Mouse (Mus musculus) midbrain, embryonic 11.5 days (tissue): ENCODE results near the gene Nol3. TPM values are rescaled to one million over a fixed set of nuclear protein-coding genes. Genes with fewer than 3 reads are reported as not detected.

ENCODE experiments used
- ATAC-seq: fragments of 200-750 bp; cut with Nextera tagmentation; 2 replicates; pipeline ENCODE4 v1.8.0; 2017; ENCODE audit warnings: moderate TSS enrichment, moderate library complexity; ENCODE audit not compliant: low FRiP score
- DNase-seq: peaks from one replicate; pipeline ENCODE4 v3.0.0; 2015; ENCODE audit warnings: low spot score; ENCODE audit errors: missing footprints
- H3K27ac ChIP-seq: fragments of 300-500 bp; sonication (generic); 2 replicates; pipeline ENCODE4 v1.5.1; 2014; ENCODE audit warnings: low read depth, low read length
- H3K27me3 ChIP-seq: fragments of 300-500 bp; sonication (generic); 2 replicates; pipeline ENCODE4 v1.6.1; 2014; ENCODE audit warnings: mild to moderate bottlenecking, low read length, moderate library complexity, mixed read lengths; ENCODE audit not compliant: control insufficient read depth, insufficient read depth
- H3K36me3 ChIP-seq: fragments of 300-500 bp; sonication (generic); 2 replicates; pipeline ENCODE4 v1.6.1; 2014; ENCODE audit warnings: mild to moderate bottlenecking, low read length, moderate library complexity, mixed read lengths; ENCODE audit not compliant: control insufficient read depth, insufficient read depth
- H3K4me1 ChIP-seq: fragments of 300-500 bp; sonication (generic); 2 replicates; pipeline ENCODE4 v1.6.1; 2014; ENCODE audit warnings: low read length; ENCODE audit not compliant: control insufficient read depth, insufficient read depth
- H3K4me2 ChIP-seq: fragments of 300-500 bp; sonication (generic); 2 replicates; pipeline ENCODE4 v1.6.1; 2014; ENCODE audit warnings: mild to moderate bottlenecking, moderate library complexity
- H3K4me3 ChIP-seq: fragments of 300-500 bp; sonication (generic); 2 replicates; pipeline ENCODE4 v1.5.1; 2014; ENCODE audit warnings: low read depth, low read length
- H3K9ac ChIP-seq: fragments of 300-500 bp; sonication (generic); 2 replicates; pipeline ENCODE4 v1.6.1; 2014; ENCODE audit warnings: low read length
- H3K9me3 ChIP-seq: fragments of 300-500 bp; sonication (generic); 2 replicates; pipeline ENCODE4 v1.6.1; 2016; ENCODE audit warnings: low read length; ENCODE audit not compliant: control insufficient read depth
- WGBS: fragments of 180-500 bp; shearing (Covaris S2); extraction: QIAGEN DNeasy Blood & Tissue Kit; methylation state at CpG from one replicate; pipeline ENCODE4 v1.1.7; 2014; 5-methylcytosine and 5-hydroxymethylcytosine counted together
- polyA plus RNA-seq: library from polyadenylated mRNA; unstranded; fragments of >200 nt; fragmentation: Nextera tagmentation; extraction: Ambion mirVana; gene quantifications from 2 replicates; pipeline ENCODE4 v1.2.1, GENCODE M21; 2014

Nol3 gene
- polyA plus RNA-seq, 1 experiment from 2014 or later = 2.0 TPM

DNA sequence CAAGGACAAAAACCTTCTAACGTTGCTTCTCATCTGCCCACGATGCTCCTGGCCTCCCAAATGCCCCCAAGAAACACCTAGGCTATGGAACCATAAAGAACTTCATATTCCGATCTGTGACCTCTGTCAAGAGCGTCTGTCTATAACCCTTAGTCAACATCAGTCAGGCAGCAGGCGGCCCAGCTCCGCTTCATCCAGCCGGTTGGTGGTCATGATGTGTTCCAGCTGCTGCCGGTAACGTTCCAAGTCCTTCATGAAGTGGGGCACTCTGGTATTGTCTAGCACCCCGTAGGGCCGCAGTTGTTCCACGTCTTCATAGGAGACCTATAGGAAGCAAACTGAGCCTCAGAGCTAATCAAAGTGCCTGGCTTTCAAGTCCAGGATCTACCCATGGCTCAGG is 5.9 kb downstream of the Nol3 start:
- H3K27ac ChIP-seq = no peak overlapping the region
- 85% methylated on average over 12 of the region's 12 CpGs for WGBS
- no peak overlapping the region for H3K4me2 ChIP-seq
- no peak overlapping the region for H3K4me3 ChIP-seq
- peaks cover 32% of the 10 kb centered on the region for H3K27me3 ChIP-seq
- H3K4me1 ChIP-seq = 0 out of 2 replicates have a peak, but pooled peaks cover 7% of the 10 kb centered on the region
- peaks cover 3% of the 10 kb centered on the region; the same call in 1 of the 2 replicates for H3K36me3 ChIP-seq
- H3K9me3 ChIP-seq = no peaks in the 10 kb centered on the region
- DNase-seq (no peak), ATAC-seq (no peak)
- H3K9ac ChIP-seq = no peak overlapping the region

DNA sequence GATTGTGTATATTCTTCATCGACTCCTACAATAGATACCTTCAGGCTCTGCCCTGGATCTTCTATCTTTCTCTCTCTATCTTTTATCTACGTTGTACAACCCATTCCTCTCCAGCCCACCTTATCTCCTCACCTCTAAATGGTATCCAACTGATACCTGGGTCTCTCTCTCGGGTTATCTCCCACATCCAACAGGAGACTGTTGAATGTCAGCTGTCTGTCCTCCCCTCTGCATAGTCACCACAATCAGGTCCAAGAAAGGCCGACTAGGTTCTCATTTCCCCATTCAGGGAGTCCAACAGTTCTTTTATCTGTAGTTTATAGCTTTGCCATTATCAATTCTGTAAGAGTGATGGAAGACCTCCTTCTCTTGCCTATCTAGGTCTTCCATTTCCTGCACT is 6.3 kb downstream of the Nol3 start:
- no peak for DNase-seq
- Histone ChIP-seq H3K4me1 (0 out of 2 replicates have a peak, but pooled peaks cover 7% of the 10 kb centered on the region), H3K27ac (no peak overlapping the region), H3K4me2 (no peak overlapping the region), H3K27me3 (peaks cover 28% of the 10 kb centered on the region), H3K9me3 (no peaks in the 10 kb centered on the region), H3K36me3 (peaks cover 3% of the 10 kb centered on the region; the same call in 1 of the 2 replicates), H3K9ac (no peak overlapping the region), H3K4me3 (no peak overlapping the region)
- WGBS = 91% methylated on average over 4 of the region's 4 CpGs
- no peak for ATAC-seq

DNA sequence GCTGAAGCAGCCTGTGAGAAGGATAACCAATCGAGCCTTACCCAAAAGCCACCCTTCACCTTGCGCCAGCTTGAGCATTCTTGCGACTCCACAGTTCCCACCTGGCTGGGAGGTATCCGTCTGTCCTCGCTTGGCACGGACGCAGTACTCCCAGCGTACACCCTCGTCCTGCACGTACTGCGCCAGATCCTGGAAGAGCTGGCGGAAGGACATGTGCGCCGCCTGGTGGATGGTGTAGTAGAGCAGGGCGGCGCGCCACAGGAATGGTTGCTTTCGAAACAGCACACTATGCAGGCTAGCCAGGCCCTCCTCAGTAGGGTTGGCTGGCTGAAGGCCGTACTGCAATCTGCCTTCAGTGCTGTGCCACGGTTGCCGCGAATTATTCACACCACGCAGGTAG is 7.1 kb downstream of the Nol3 start:
- Histone ChIP-seq H3K27ac (no peak overlapping the region), H3K4me2 (no peak overlapping the region), H3K9me3 (no peaks in the 10 kb centered on the region), H3K4me1 (peaks cover 10% of the 10 kb centered on the region), H3K9ac (no peak overlapping the region), H3K4me3 (no peak overlapping the region), H3K36me3 (peaks cover 3% of the 10 kb centered on the region; the same call in 1 of the 2 replicates), H3K27me3 (peaks cover 19% of the 10 kb centered on the region)
- DNase-seq = peak; percentile 89
- 24% methylated on average over 23 of the region's 23 CpGs for WGBS
- ATAC-seq = peak; percentile 52

DNA sequence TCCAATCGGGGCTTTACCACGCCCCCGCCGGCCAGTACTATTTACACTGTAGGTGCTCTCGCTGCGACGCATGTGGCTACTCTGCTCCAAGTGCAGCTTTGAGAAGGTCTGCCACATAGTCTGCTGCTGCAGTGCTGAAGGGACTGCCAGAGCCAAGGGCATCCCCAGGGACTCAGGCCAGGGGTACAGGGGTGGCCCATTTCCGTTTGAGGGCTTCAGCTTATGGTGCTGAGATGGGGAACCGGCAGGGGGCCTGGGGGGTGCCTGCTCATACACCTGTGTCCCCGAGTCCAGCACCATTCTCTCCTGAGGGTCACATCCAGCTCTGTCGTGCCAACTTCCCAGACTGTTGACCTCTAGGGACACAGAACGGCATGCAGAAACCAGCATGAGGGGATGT is 9.6 kb downstream of the Nol3 start:
- DNase-seq = no peak
- Histone ChIP-seq H3K36me3 (peaks cover 3% of the 10 kb centered on the region; the same call in 1 of the 2 replicates), H3K27ac (no peak overlapping the region), H3K4me2 (no peak overlapping the region), H3K9me3 (no peaks in the 10 kb centered on the region), H3K9ac (0 out of 2 replicates have a peak overlapping the region, but pooled peaks have one; percentile 5), H3K27me3 (peaks cover 9% of the 10 kb centered on the region), H3K4me3 (no peak overlapping the region), H3K4me1 (peaks cover 21% of the 10 kb centered on the region)
- 44% methylated on average over 12 of the region's 12 CpGs for WGBS
- ATAC-seq = no peak

DNA sequence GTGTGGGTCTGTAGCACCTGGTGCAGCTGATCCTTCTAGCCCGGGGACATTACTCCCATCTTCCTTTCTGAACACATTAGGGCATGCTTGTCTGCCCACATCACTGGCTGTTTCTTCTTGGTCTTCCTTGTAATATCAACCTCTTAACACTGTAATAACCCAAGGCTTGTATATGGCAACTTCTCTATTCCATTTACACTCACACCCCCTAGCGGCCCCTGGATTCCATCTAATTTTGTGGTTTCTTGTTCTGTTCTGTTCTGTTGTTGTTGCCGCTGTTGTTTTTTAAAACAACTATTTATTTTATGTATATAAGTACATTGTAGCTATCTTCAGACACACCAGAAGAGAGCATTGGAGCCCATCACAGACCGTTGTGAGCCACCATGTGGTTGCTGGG is 11.0 kb downstream of the Nol3 start:
- Histone ChIP-seq H3K27me3 (peaks cover 15% of the 10 kb centered on the region), H3K36me3 (peaks cover 3% of the 10 kb centered on the region; the same call in 1 of the 2 replicates), H3K27ac (no peak overlapping the region), H3K4me3 (no peak overlapping the region), H3K4me2 (no peak overlapping the region), H3K4me1 (peaks cover 22% of the 10 kb centered on the region), H3K9me3 (no peaks in the 10 kb centered on the region), H3K9ac (no peak overlapping the region)
- DNase-seq = no peak
- WGBS = 87% methylated on average over 4 of the region's 4 CpGs
- ATAC-seq = no peak

DNA sequence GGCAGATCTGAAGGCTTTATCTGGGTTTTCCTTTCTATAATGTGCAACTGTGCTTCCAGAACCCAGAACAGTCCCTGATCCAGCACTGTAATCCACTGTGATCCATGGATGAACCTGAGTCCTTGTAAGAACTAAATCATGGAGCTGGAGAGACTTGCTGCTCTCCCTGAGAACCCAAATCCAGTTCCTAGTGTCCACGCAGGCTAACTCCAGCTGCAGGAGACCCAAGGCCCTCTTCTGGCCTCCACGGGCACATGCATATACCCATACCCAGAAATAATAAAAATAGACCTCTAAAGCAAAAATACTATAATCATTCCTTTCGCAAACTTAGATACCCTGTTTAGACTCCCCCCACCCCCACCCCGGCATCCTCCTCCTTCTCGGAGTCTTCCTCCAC is 12.3 kb downstream of the Nol3 start:
- H3K27ac ChIP-seq = no peak overlapping the region
- peak overlapping the region; percentile 74 for H3K4me2 ChIP-seq
- H3K4me3 ChIP-seq = peak overlapping the region; percentile 40
- H3K27me3 ChIP-seq = peaks cover 15% of the 10 kb centered on the region
- H3K4me1 ChIP-seq = peaks cover 22% of the 10 kb centered on the region
- peak overlapping the region; percentile 77 for H3K9ac ChIP-seq
- no peaks in the 10 kb centered on the region for H3K9me3 ChIP-seq
- ATAC-seq (no peak), DNase-seq (no peak)
- no peaks in the 10 kb centered on the region for H3K36me3 ChIP-seq
- 86% methylated on average over 5 of the region's 5 CpGs for WGBS

DNA sequence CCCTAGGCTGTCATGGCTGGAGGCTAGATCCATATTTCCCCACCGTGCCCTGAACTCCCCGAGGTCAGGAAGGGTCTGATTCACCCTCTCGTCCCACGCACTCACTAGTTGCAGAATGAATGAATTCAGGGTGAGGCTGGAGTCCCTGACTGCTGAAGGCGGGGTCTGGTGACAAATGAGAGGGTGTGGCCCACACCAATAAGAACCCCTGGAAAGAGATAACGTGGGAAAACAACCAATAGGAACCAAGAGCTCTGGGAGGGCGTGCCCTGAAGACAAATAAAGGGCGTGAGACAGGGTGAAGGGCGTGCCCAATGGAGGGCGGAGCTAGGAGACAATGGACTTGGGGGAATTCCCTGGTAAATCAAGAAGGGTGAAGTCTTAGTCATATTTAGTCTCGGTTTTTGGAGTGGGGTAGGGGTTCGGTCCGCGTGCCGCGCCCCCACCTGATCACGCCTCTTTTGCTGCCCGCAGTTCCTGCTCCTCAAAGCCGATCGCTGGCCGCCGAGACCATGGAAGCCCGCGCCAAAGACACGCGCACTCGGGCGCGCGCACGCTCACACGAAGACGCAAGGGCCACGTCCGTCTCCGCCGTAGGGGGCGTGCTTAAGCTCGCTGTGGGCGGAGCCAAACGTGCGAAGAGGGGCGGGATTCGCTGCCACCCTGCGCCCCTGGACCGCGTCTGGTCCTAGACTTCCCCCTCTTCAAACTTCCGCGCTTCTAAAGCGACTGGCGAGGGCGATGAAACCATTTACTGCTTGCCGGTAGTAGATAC is 13.2 kb downstream of the Nol3 start:
- H3K9ac ChIP-seq = peak overlapping the region; percentile 77
- ATAC-seq (peak; percentile 95), DNase-seq (peak; percentile 99)
- H3K27me3 ChIP-seq = peaks cover 15% of the 10 kb centered on the region
- 0% methylated on average over 53 of the region's 53 CpGs for WGBS
- no peaks in the 10 kb centered on the region for H3K36me3 ChIP-seq
- H3K9me3 ChIP-seq = no peaks in the 10 kb centered on the region
- H3K4me3 ChIP-seq = peak overlapping the region; percentile 40
- H3K4me2 ChIP-seq = peak overlapping the region; percentile 74
- peaks cover 22% of the 10 kb centered on the region for H3K4me1 ChIP-seq
- peak overlapping the region; percentile 71; the same call in 1 of the 2 replicates for H3K27ac ChIP-seq

DNA sequence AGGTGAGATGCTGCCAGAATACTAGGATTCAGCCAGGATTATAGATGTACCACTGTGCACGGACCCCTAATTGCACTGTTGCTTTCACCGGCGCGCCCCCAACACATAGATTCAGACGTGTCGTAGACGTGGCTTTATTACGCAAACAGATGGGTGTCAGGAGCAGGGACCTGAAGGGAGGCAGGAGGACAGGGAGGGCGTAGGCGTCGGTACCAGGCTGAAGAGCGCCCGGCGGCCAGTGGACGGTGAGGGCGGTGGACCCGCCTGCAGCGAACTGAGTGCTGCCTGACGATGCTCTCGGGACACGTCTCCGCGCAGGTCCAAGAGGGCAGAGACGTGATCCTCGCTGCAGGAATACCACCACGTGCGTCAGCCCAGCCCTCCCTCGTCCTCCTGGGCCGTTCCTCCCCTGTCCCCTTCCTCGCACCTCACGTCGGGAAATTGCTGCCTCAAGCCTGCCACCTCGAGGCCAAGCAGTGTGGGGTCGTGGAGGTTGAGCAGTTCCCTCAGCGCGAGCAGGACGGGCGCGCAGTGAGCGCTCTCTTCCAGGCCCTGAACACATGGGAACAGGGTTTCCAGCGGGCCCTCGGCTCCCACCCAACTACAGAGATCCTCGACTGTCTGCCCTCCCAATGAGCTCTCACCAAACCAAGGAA is 14.0 kb downstream of the Nol3 start, which contains the start of gene 4931428F04Rik:
4931428F04Rik (minus strand) TSS at position 60 of the 656 bp plus-strand sequence.
- Histone ChIP-seq H3K9ac (peak within 1 kb of the TSS; percentile 77), H3K27ac (peak within 1 kb of the TSS; percentile 71; the same call in 1 of the 2 replicates), H3K4me2 (peak within 1 kb of the TSS; percentile 74), H3K27me3 (peaks cover 15% of the 10 kb centered on the region), H3K4me1 (peaks cover 22% of the 10 kb centered on the region), H3K9me3 (no peaks in the 10 kb centered on the region), H3K36me3 (no peaks in the 10 kb centered on the region), H3K4me3 (peak within 1 kb of the TSS; percentile 40)
- DNase-seq (peak; percentile 94), ATAC-seq (peak; percentile 34)
- 1% methylated on average over 43 of the region's 43 CpGs for WGBS
